Comparison of ENCODE assay signal across 23 mouse cellular contexts in genomic region chr16:11619951-11620350, GRCm38 (mm10).
"Had no signal": no experiment of that assay in that cellular context is flagged by ENCODE, and none has a peak within 500 bp of the region (broad histone marks: within the 10 kb centered on the region; RNA-seq: fewer than 3 reads in every experiment).

No protein-coding gene starts in this region.

- ATAC-seq: liver, postnatal 0 days; lung, postnatal 0 days; midbrain, embryonic 16.5 days had no signal

- H3K4me3 ChIP-seq: liver, embryonic 15.5 days; lung, embryonic 15.5 days; megakaryocyte, embryonic 14.5 days; midbrain, embryonic 12.5 days; myocyte; neural tube, embryonic 13.5 days; neural tube, embryonic 15.5 days; stomach, embryonic 15.5 days had no signal

- H3K27me3 ChIP-seq: liver, embryonic 15.5 days; lung, embryonic 15.5 days; megakaryocyte, embryonic 14.5 days; midbrain, embryonic 12.5 days; neural tube, embryonic 13.5 days; neural tube, embryonic 15.5 days; stomach, embryonic 15.5 days had no signal

- DNase-seq: liver, postnatal 0 days; lung, adult 2 months; lung, postnatal 14 days; lung, postnatal 36 days; midbrain, embryonic 14.5 days; retina, postnatal 1 day; right cerebral cortex, adult 18-20 months; right cerebral cortex, postnatal 14 days; thymus, adult 2 months; thymus, postnatal 25 days; thymus, postnatal 4 days had no signal

- H3K9me3 ChIP-seq: liver, embryonic 15.5 days; lung, embryonic 15.5 days; neural tube, embryonic 15.5 days; stomach, embryonic 15.5 days had no signal

- H3K36me3 ChIP-seq: liver, embryonic 15.5 days; lung, embryonic 15.5 days; neural tube, embryonic 15.5 days; stomach, embryonic 15.5 days had no signal

- H3K4me1 ChIP-seq: midbrain, embryonic 12.5 days; neural tube, embryonic 13.5 days; neural tube, embryonic 15.5 days; stomach, embryonic 15.5 days had no signal

- H3K27ac ChIP-seq: liver, embryonic 15.5 days; lung, embryonic 15.5 days; macrophage; midbrain, embryonic 12.5 days; neural tube, embryonic 13.5 days; neural tube, embryonic 15.5 days; stomach, embryonic 15.5 days; stomach, postnatal 0 days had no signal

- H3K4me2 ChIP-seq: liver, embryonic 15.5 days; lung, embryonic 15.5 days; midbrain, embryonic 12.5 days; neural tube, embryonic 13.5 days; neural tube, embryonic 15.5 days; stomach, embryonic 15.5 days had no signal

- H3K9ac ChIP-seq: liver, embryonic 15.5 days; liver, postnatal 0 days; lung, embryonic 15.5 days; midbrain, embryonic 12.5 days; neural tube, embryonic 13.5 days; neural tube, embryonic 15.5 days; stomach, embryonic 15.5 days had no signal
